Mouse (Mus musculus) cerebellum, adult 2 months (tissue): ENCODE measurements around the gene Gm17018. TPM values are rescaled to one million over a fixed set of nuclear protein-coding genes. Genes with fewer than 3 reads are reported as not detected.

Experiments
- DNase-seq, 2 experiments: peaks; one replicate each; pipeline ENCODE4 v3.0.0; 2021
- H3K27ac ChIP-seq: fragments of 200-500 bp; 2 replicates; pipeline ENCODE4 v1.5.1; 2012; ENCODE audit warnings: low read length, control low read depth, inconsistent platforms; ENCODE audit not compliant: insufficient read depth
- H3K27me3 ChIP-seq: fragments of 200-500 bp; 2 replicates; pipeline ENCODE4 v1.6.1; 2012; ENCODE audit warnings: inconsistent platforms, mild to moderate bottlenecking, low read length, moderate library complexity; ENCODE audit not compliant: control insufficient read depth, insufficient read depth
- H3K4me1 ChIP-seq: fragments of 200-500 bp; 2 replicates; pipeline ENCODE4 v1.6.1; 2011; ENCODE audit warnings: low read length; ENCODE audit not compliant: control insufficient read depth, insufficient read depth
- H3K4me3 ChIP-seq: fragments of 200-500 bp; replicated peaks from 2 replicates; pipeline ENCODE3; 2011; ENCODE audit warnings: mild to moderate bottlenecking, low read depth, low read length, control low read depth; ENCODE audit not compliant: insufficient read depth
- CTCF ChIP-seq: fragments of 200-500 bp; IDR thresholded peaks from 2 replicates; pipeline ENCODE4 v1.5.1; 2011; ENCODE audit warnings: low read depth, mild to moderate bottlenecking, control low read depth, low read length, moderate library complexity, borderline replicate concordance; ENCODE audit not compliant: insufficient read depth
- POLR2A ChIP-seq: fragments of 200-500 bp; IDR thresholded peaks from 2 replicates; pipeline ENCODE4 v1.6.1; 2011; ENCODE audit warnings: low read length, control low read depth, borderline replicate concordance; ENCODE audit not compliant: insufficient read depth
- WGBS: fragments of 180-500 bp; shearing (Covaris S2); methylation state at CpG from one replicate; pipeline ENCODE4 v1.1.7; 2018; 5-methylcytosine and 5-hydroxymethylcytosine counted together
- polyA plus RNA-seq: library from polyadenylated mRNA; depleted of rRNA; stranded (reverse); fragments of >200 nt; gene quantifications from 2 replicates; pipeline ENCODE4 v1.2.3, GENCODE M21; 2012

Gm17018 gene
- polyA plus RNA-seq, 1 experiment = 56.7 TPM

DNA sequence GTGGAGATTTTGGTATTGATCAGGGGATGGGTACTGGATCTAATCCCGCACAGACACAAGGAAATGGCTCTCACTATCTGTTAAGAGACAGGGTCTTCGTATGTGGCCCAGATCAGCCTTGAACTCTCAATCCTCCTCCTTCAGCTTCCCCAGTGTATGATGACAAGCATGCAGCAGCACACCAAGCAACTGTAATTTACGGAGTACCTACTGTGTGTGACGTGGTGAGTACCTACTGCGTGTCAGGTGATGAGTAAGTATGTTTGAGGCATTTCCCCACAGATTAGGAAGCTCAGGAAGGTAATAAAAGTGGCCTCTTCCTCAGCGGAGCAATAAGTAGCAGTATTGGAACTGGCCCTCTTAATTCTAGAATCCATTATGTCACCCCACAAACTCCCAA, 35.1 kb downstream of the Gm17018 start:
- no peak for DNase-seq
- 89% methylated on average over 6 of the region's 6 CpGs for WGBS
- peaks cover 11% of the 10 kb centered on the region for H3K4me1 ChIP-seq
- H3K4me3 ChIP-seq = no peak overlapping the region
- TF ChIP-seq CTCF = no peak
- TF ChIP-seq POLR2A = no peak
- no peak overlapping the region for H3K27ac ChIP-seq
- H3K27me3 ChIP-seq = no peaks in the 10 kb centered on the region

DNA sequence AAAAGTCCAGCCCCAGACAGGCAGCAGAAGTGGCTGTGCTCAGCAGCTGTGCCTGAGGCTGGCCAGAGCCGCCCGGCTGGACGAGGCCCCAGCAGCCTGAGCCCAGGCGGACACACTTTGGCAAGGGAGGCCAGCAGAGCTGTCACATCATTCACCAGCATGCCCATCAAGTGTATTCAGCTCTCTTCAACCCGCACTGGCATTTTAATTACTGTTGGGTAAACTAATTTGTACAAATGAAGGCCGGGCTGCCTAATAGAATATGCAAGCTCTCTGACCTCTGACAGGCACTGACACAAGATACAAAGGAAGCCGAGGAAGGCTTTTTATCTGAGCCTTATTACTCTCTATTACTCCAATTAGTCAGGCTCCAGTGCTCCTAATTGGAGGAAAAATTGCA, 35.6 kb downstream of the Gm17018 start:
- no peak for TF ChIP-seq CTCF
- TF ChIP-seq POLR2A = no peak
- WGBS = 50% methylated on average over 7 of the region's 7 CpGs
- Histone ChIP-seq H3K4me1 (peaks cover 11% of the 10 kb centered on the region), H3K27me3 (no peaks in the 10 kb centered on the region), H3K4me3 (no peak overlapping the region), H3K27ac (no peak overlapping the region)
- no peak for DNase-seq

DNA sequence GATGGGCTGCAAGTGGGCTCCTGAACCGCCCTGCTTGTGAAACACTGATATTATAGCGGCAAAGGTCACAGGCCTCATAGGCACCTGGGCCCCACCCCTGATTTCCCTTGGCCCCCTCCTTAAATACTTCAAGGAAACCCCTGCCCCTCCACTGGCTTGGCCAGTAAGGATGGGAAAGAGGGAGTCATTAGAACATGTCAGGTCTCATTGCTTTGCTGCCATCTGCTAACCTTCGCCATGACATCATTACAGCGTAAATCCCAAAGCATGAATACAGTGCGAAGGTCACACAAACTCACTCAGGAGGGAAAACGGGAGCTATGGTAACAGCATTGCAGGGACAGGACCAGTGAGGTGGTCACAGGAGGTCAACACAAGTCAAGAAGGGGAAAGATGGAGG, 36.0 kb downstream of the Gm17018 start:
- Histone ChIP-seq H3K27ac (no peak overlapping the region), H3K27me3 (no peaks in the 10 kb centered on the region), H3K4me1 (peaks cover 11% of the 10 kb centered on the region), H3K4me3 (no peak overlapping the region)
- no peak for TF ChIP-seq CTCF
- TF ChIP-seq POLR2A = no peak
- WGBS = 79% methylated on average over 6 of the region's 6 CpGs
- no peak for DNase-seq

DNA sequence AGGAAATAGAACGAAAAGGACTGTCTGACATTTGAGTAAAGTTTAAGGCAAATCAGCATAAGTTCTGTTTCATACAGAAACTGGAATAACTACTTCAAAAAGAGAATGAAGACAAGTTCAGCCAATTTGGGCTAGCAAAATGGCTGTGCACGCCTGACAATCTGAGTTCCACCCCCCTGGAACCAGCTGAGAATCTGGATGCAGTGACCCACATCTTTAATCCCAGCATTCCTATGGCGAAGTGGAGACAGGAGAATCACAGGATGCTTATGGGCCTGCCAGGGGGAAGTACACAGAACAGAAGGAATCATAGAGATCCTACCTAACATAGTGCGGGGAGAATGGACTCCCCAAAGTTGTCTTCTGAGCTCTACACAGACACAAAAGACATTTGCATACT, 36.7 kb downstream of the Gm17018 start:
- WGBS = 81% methylated on average over 4 of the region's 4 CpGs
- no peak overlapping the region for H3K4me3 ChIP-seq

DNA sequence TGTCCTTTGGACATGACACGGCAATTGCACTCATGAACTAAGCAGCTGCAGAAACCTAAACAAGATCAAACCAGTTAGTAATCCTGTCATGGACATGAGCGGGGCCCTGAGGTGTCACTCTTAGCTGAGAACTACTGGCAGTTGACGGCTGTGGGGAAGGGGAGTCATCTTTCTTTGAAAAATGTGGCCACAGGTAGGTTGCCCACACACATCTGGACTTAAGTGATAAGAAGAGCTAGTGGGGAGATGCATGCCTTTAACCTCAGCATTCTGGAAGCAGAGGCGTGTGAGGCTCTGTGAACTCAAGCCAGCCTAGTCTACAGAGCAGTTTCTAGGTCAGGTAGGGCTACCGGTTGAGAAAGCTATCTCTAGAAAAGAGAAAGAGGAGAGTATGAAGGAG, 42.2 kb downstream of the Gm17018 start:
- DNase-seq = no peak
- TF ChIP-seq POLR2A (no peak), CTCF (no peak)
- H3K27me3 ChIP-seq = no peaks in the 10 kb centered on the region
- H3K4me3 ChIP-seq = no peak overlapping the region
- no peak overlapping the region for H3K27ac ChIP-seq
- WGBS = 94% methylated on average over 5 of the region's 5 CpGs
- peaks cover 3% of the 10 kb centered on the region; the same call in 1 of the 2 replicates for H3K4me1 ChIP-seq

More for the DNA sequence above, 36.7 kb downstream of the Gm17018 start:
- DNase-seq = no peak
- Histone ChIP-seq H3K27ac (no peak overlapping the region), H3K27me3 (no peaks in the 10 kb centered on the region), H3K4me1 (peaks cover 8% of the 10 kb centered on the region)
- TF ChIP-seq CTCF = no peak
- no peak for TF ChIP-seq POLR2A

DNA sequence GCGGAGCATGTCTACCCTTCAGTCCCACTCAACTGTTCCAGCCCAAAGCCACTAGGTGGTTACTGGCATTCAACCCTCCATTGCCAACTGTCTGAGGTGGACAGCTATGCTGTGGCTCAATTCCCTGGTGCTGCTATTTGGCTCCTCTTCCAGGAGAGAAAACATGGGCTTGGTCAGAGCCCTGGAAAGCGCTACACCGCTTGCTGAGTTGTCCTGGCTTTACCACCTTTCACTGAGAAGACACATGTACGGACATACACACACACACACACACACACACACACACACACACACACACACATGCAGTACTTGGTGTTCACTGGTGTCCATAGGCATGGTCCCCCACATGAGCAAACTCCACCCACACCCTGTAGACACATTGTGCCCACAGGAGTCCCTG, 46.3 kb downstream of the Gm17018 start:
- peaks cover 8% of the 10 kb centered on the region for H3K4me1 ChIP-seq
- DNase-seq = peak; percentile 47 to 69
- no peak for TF ChIP-seq POLR2A
- no peak for TF ChIP-seq CTCF
- 70% methylated on average over 4 of the region's 4 CpGs for WGBS
- H3K27me3 ChIP-seq = no peaks in the 10 kb centered on the region
- no peak overlapping the region for H3K4me3 ChIP-seq
- no peak overlapping the region for H3K27ac ChIP-seq

DNA sequence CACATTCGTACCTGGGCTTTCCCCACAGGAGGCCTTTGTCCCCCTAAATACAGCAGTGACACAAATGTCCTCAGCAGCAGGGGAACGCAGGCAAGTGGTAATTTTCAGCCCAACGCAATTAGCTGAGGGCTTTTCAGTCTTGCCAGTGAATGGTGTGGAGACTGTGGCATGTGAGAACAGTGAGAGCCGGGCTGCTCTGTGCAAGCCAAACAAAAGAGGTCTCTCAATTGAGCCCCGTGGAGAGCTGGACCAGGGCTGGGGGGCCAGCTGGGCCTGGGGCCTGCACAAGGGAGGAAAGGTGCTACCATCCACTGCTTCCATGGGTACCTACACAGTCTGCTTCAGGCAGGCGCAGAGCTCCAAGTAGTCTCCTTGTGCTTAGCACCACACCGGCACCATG, 47.1 kb downstream of the Gm17018 start:
- Histone ChIP-seq H3K4me3 (no peak overlapping the region), H3K27ac (no peak overlapping the region), H3K4me1 (peaks cover 8% of the 10 kb centered on the region), H3K27me3 (no peaks in the 10 kb centered on the region)
- WGBS = 74% methylated on average over 7 of the region's 7 CpGs
- TF ChIP-seq CTCF (no peak), POLR2A (no peak)
- DNase-seq = no peak

DNA sequence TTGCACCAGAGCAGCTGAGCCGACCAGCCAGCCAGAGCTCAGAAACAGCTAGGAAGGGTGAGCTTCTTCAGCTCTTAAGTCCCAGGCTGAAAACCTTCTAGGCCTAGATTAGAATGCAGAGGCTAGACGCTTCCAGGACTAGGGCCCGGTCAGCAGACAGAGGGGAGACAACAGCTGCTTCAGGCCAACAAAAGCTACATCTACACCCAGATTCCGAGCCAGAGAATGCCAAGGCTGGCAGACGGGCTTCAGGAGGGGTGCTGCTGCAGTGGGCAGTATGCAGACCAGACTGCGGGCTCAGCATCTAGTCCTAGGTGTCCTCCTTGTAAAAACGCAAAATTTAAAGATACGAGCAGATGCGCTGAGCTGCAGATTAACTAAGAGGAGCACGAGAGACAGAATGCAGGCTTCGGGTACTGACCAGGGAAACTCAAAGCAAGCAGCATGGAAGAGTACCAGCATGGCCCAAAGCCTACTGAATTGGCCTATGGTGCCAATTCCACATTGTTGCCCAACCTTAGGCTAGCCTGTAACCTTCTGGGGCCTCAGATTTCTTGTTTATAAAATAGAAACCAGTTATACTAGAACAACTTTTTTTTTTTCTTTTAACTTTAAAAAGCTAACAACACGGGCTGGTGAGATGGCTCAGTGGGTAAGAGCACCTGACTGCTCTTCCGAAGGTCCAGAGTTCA, 48.4 kb downstream of the Gm17018 start:
- no peak for DNase-seq
- WGBS = 61% methylated on average over 13 of the region's 13 CpGs
- TF ChIP-seq CTCF (no peak), POLR2A (no peak)
- peaks cover 8% of the 10 kb centered on the region for H3K4me1 ChIP-seq
- H3K27ac ChIP-seq = no peak overlapping the region
- no peak overlapping the region for H3K4me3 ChIP-seq
- H3K27me3 ChIP-seq = no peaks in the 10 kb centered on the region
